In the genomic region with DNA sequence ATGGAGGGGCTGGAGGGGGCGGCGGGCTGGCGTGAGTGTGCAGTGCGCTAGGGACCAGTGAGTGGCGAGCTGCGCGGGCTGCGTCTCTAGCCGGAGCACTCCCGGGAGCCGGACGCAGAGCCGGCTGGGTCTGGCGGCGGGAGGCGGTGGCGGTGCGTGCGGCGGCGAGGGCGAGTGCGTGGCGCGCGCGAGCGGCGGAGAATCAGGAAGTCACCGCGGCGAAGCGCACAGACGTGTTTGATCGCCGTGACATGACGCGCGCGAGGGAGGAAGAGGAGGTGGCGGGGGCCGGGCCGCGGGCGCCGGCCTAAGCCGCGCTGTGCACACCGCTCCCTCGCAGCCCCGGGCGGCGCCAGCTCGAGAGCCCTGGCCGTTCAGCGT, we compare ENCODE assay signal across 8 mouse cellular contexts. TPM values are rescaled to one million over a fixed set of nuclear protein-coding genes. Genes with fewer than 3 reads are reported as not detected.
A peak's percentile ranks its signal among the peaks of the same experiment; 100 is the strongest.
DNase-seq lines count a peak whose midpoint lies in the region; ATAC-seq and TF ChIP-seq lines count a peak whose summit lies in the region.

No protein-coding gene starts in this region.

- H3K36me3 ChIP-seq in G1E (replicated peaks), result no peaks in the 10 kb centered on the region
- H3K36me3 ChIP-seq in embryonic facial prominence, embryonic 13.5 days, result no peaks in the 10 kb centered on the region
- H3K36me3 ChIP-seq in heart, embryonic 15.5 days, result no peaks in the 10 kb centered on the region
- H3K36me3 ChIP-seq in megakaryocyte, embryonic 14.5 days (replicated peaks; ENCODE audit: low read length), result no peaks in the 10 kb centered on the region

- no peak for ATAC-seq in G1E (ENCODE audit: extremely low read depth, insufficient number of reproducible peaks, low FRiP score, poor library complexity, severe bottlenecking)
- no peak for ATAC-seq in embryonic facial prominence, embryonic 13.5 days (ENCODE audit: insufficient number of reproducible peaks, insufficient read depth, low FRiP score, low TSS enrichment, low read depth)
- ATAC-seq in heart, embryonic 15.5 days (replicated peaks; ENCODE audit: insufficient number of reproducible peaks, insufficient read depth, low FRiP score, low read depth), result peak; percentile 10; the same call in 1 of the 2 replicates
- no peak for ATAC-seq in erythroid progenitor cell, adult 5-6 weeks (replicated peaks; ENCODE audit: low FRiP score, poor library complexity, severe bottlenecking)

- no peak for TF ChIP-seq CTCF in G1E (IDR thresholded peaks at IDR 0.05; ENCODE audit: low read depth, low read length)

- H3K4me1 ChIP-seq in G1E (ENCODE audit: insufficient read depth, low read depth, low read length), result peaks cover 34% of the 10 kb centered on the region
- H3K4me1 ChIP-seq in embryonic facial prominence, embryonic 13.5 days, result peaks cover 18% of the 10 kb centered on the region
- peaks cover 19% of the 10 kb centered on the region for H3K4me1 ChIP-seq in heart, embryonic 15.5 days (replicated peaks)
- peaks cover 44% of the 10 kb centered on the region for H3K4me1 ChIP-seq in megakaryocyte, embryonic 14.5 days

- H3K4me2 ChIP-seq in embryonic facial prominence, embryonic 13.5 days, result peak overlapping the region; percentile 95
- peak overlapping the region; percentile 100 for H3K4me2 ChIP-seq in heart, embryonic 15.5 days

- H3K27me3 ChIP-seq in G1E (ENCODE audit: insufficient read depth, low read length), result no peaks in the 10 kb centered on the region
- H3K27me3 ChIP-seq in embryonic facial prominence, embryonic 13.5 days, result no peaks in the 10 kb centered on the region
- no peaks in the 10 kb centered on the region for H3K27me3 ChIP-seq in heart, embryonic 15.5 days
- H3K27me3 ChIP-seq in megakaryocyte, embryonic 14.5 days (replicated peaks), result peaks cover 5% of the 10 kb centered on the region

- H3K4me3 ChIP-seq in G1E (ENCODE audit: low read depth, low read length), result peak overlapping the region; percentile 76
- H3K4me3 ChIP-seq in embryonic facial prominence, embryonic 13.5 days, result peak overlapping the region; percentile 87
- H3K4me3 ChIP-seq in heart, embryonic 15.5 days, result peak overlapping the region; percentile 86
- peak overlapping the region; percentile 92 for H3K4me3 ChIP-seq in megakaryocyte, embryonic 14.5 days (replicated peaks)

- H3K9me3 ChIP-seq in G1E (replicated peaks), result peaks cover 28% of the 10 kb centered on the region
- H3K9me3 ChIP-seq in embryonic facial prominence, embryonic 13.5 days, result no peaks in the 10 kb centered on the region
- H3K9me3 ChIP-seq in heart, embryonic 15.5 days (replicated peaks), result no peaks in the 10 kb centered on the region
- no peaks in the 10 kb centered on the region for H3K9me3 ChIP-seq in megakaryocyte, embryonic 14.5 days

- peak; percentile 88 for DNase-seq in CD4-positive helper T cell, adult 2 months (ENCODE audit: low read depth, low spot score)
- peak; percentile 20 for DNase-seq in G1E (ENCODE audit: low spot score)
- peak; percentile 82 to 84 for DNase-seq in left cerebral cortex, postnatal 36 days (ENCODE audit: low spot score in 2 of 2)
- DNase-seq in right cerebral cortex, postnatal 36 days (ENCODE audit: low spot score in 2 of 2), result peak; percentile 63 to 68

- H3K27ac ChIP-seq in embryonic facial prominence, embryonic 13.5 days, result peak overlapping the region; percentile 98
- peak overlapping the region; percentile 95 for H3K27ac ChIP-seq in heart, embryonic 15.5 days

- intact Hi-C loops in left cerebral cortex, postnatal 36 days (cut with DNase I), result loop anchor here (5.0 to 10.0 kb wide), 6 partner anchors 40 to 345 kb away; no protein-coding TSS in a partner anchor

- under 1% methylated on average over 56 of the region's 56 CpGs for WGBS in embryonic facial prominence, embryonic 13.5 days
- WGBS in heart, embryonic 15.5 days, result under 1% methylated on average over 51 of the region's 56 CpGs

- H3K9ac ChIP-seq in embryonic facial prominence, embryonic 13.5 days, result peak overlapping the region; percentile 90
- peak overlapping the region; percentile 85 for H3K9ac ChIP-seq in heart, embryonic 15.5 days

RNA-seq across cellular contexts. Expression of gene Smarca2, which starts 2.3 kb away (rescaled TPM):
- total RNA-seq in G1E (2014; fragmentation: Nextera tagmentation) (66.4 and 80.5 TPM in 2 replicates), G1E (2017) (24.0 and 31.4 TPM in 2 replicates)
- 18.7 and 20.1 TPM in 2 replicates for polyA plus RNA-seq in G1E (2012)
- 91.9 and 115 TPM in 2 replicates for polyA plus RNA-seq in embryonic facial prominence, embryonic 13.5 days (2015; fragmentation: Nextera tagmentation; extraction: Ambion mirVana)
- 27.4 and 29.7 TPM in 2 replicates for polyA plus RNA-seq in heart, embryonic 15.5 days (2015; fragmentation: Nextera tagmentation; extraction: Ambion mirVana)
- total RNA-seq in left cerebral cortex, postnatal 36 days (2021), result 100 to 1,000 TPM; 243 to 296 TPM
- polyA plus RNA-seq in megakaryocyte, embryonic 14.5 days (2012; ENCODE audit: insufficient read depth, low replicate concordance), result 3.8 and 16.0 TPM in 2 replicates
- 9.4 and 41.5 TPM in 2 replicates for total RNA-seq in erythroid progenitor cell, adult 5-6 weeks (2015; ENCODE audit: low replicate concordance)
- 10.7 and 12.0 TPM in 2 replicates for total RNA-seq in erythroid progenitor cell, adult 5-6 weeks (2017; ENCODE audit: low replicate concordance)

Comparison
In these comparisons a context has a peak if more than half of its experiments do, and no peak if none do; other contexts are left out.
1. DNase-seq: peak in every context shown above with its lines; median percentile 88 in CD4-positive helper T cell, adult 2 months; 83 in left cerebral cortex, postnatal 36 days; 66 in right cerebral cortex, postnatal 36 days; 20 in G1E.